Mouse (Mus musculus): Measurements from ENCODE around the gene Rps12-ps3. TPM values are rescaled to one million over a fixed set of nuclear protein-coding genes. Genes with fewer than 3 reads are reported as not detected.

Rps12-ps3 gene
- polyA plus RNA-seq, 1 experiment, result 4,176 TPM

GRCm38 (mm10) chr19:59292183-59292839, 29.8 kb upstream of the Rps12-ps3 start:
- TF ChIP-seq POLR2A (IDR thresholded peaks at IDR 0.05; ENCODE audit: low read depth, low read length) (no peak), CTCF (IDR thresholded peaks at IDR 0.05; ENCODE audit: extremely low read depth, insufficient read depth, insufficient read length, insufficient replicate concordance) (no peak)
- H3K4me1 ChIP-seq (ENCODE audit: control insufficient read depth, insufficient read depth, insufficient read length), result no peaks in the 10 kb centered on the region
- H3K27ac ChIP-seq (ENCODE audit: insufficient read depth, low read length), result no peak overlapping the region
- H3K27me3 ChIP-seq (ENCODE audit: control insufficient read depth, insufficient read depth, low read length), result no peaks in the 10 kb centered on the region
- 90% methylated on average over 5 of the region's 5 CpGs for WGBS
- H3K36me3 ChIP-seq (ENCODE audit: control insufficient read depth, insufficient read depth, low read length), result 0 out of 2 replicates have a peak, but pooled peaks cover 3% of the 10 kb centered on the region
- no peak overlapping the region for H3K4me3 ChIP-seq (ENCODE audit: extremely low read depth, insufficient read depth, insufficient read length)
- DNase-seq (ENCODE audit: low read depth in 1 of 2, low spot score in 2 of 2), result no peak

- Histone ChIP-seq H3K36me3 (ENCODE audit: control insufficient read depth, insufficient read depth, low read length) (peaks cover 6% of the 10 kb centered on the region; the same call in 1 of the 2 replicates), H3K4me3 (ENCODE audit: extremely low read depth, insufficient read depth, insufficient read length) (no peak overlapping the region), H3K27me3 (ENCODE audit: control insufficient read depth, insufficient read depth, low read length) (no peaks in the 10 kb centered on the region), H3K27ac (ENCODE audit: insufficient read depth, low read length) (no peak overlapping the region), H3K4me1 (ENCODE audit: control insufficient read depth, insufficient read depth, insufficient read length) (no peaks in the 10 kb centered on the region)
- TF ChIP-seq POLR2A (IDR thresholded peaks at IDR 0.05; ENCODE audit: low read depth, low read length) (no peak), CTCF (IDR thresholded peaks at IDR 0.05; ENCODE audit: extremely low read depth, insufficient read depth, insufficient read length, insufficient replicate concordance) (no peak)
- DNase-seq (ENCODE audit: low read depth in 1 of 2, low spot score in 2 of 2), result no peak
Measured at GRCm38 (mm10) chr19:59315308-59315707, 6.8 kb upstream of the Rps12-ps3 start.

GRCm38 (mm10) chr19:59316571-59316970, 5.5 kb upstream of the Rps12-ps3 start:
- Histone ChIP-seq H3K27me3 (ENCODE audit: control insufficient read depth, insufficient read depth, low read length) (no peaks in the 10 kb centered on the region), H3K27ac (ENCODE audit: insufficient read depth, low read length) (no peak overlapping the region), H3K4me1 (ENCODE audit: control insufficient read depth, insufficient read depth, insufficient read length) (no peaks in the 10 kb centered on the region), H3K36me3 (ENCODE audit: control insufficient read depth, insufficient read depth, low read length) (peaks cover 5% of the 10 kb centered on the region; the same call in 1 of the 2 replicates), H3K4me3 (ENCODE audit: extremely low read depth, insufficient read depth, insufficient read length) (no peak overlapping the region)
- TF ChIP-seq POLR2A (IDR thresholded peaks at IDR 0.05; ENCODE audit: low read depth, low read length) (no peak), CTCF (IDR thresholded peaks at IDR 0.05; ENCODE audit: extremely low read depth, insufficient read depth, insufficient read length, insufficient replicate concordance) (peak; percentile 11; the same call in 1 of the 2 replicates)
- DNase-seq (ENCODE audit: low read depth in 1 of 2, low spot score in 2 of 2), result peak in 1 of 2 experiments; percentile 6

GRCm38 (mm10) chr19:59330816-59331225, 8.7 kb downstream of the Rps12-ps3 start:
- H3K27me3 ChIP-seq (ENCODE audit: control insufficient read depth, insufficient read depth, low read length), result no peaks in the 10 kb centered on the region
- no peak for DNase-seq (ENCODE audit: low read depth in 1 of 2, low spot score in 2 of 2)
- no peak for TF ChIP-seq POLR2A (IDR thresholded peaks at IDR 0.05; ENCODE audit: low read depth, low read length)
- no peak for TF ChIP-seq CTCF (IDR thresholded peaks at IDR 0.05; ENCODE audit: extremely low read depth, insufficient read depth, insufficient read length, insufficient replicate concordance)
- no peak overlapping the region for H3K4me3 ChIP-seq (ENCODE audit: extremely low read depth, insufficient read depth, insufficient read length)
- no peaks in the 10 kb centered on the region for H3K4me1 ChIP-seq (ENCODE audit: control insufficient read depth, insufficient read depth, insufficient read length)
- H3K36me3 ChIP-seq (ENCODE audit: control insufficient read depth, insufficient read depth, low read length), result peaks cover 4% of the 10 kb centered on the region
- H3K27ac ChIP-seq (ENCODE audit: insufficient read depth, low read length), result no peak overlapping the region

- Histone ChIP-seq H3K4me3 (ENCODE audit: extremely low read depth, insufficient read depth, insufficient read length) (no peak overlapping the region), H3K27me3 (ENCODE audit: control insufficient read depth, insufficient read depth, low read length) (no peaks in the 10 kb centered on the region), H3K36me3 (ENCODE audit: control insufficient read depth, insufficient read depth, low read length) (no peaks in the 10 kb centered on the region), H3K4me1 (ENCODE audit: control insufficient read depth, insufficient read depth, insufficient read length) (peaks cover 2% of the 10 kb centered on the region; the same call in 1 of the 2 replicates), H3K27ac (ENCODE audit: insufficient read depth, low read length) (no peak overlapping the region)
- TF ChIP-seq CTCF (IDR thresholded peaks at IDR 0.05; ENCODE audit: extremely low read depth, insufficient read depth, insufficient read length, insufficient replicate concordance) (no peak), POLR2A (IDR thresholded peaks at IDR 0.05; ENCODE audit: low read depth, low read length) (no peak)
- 86% methylated on average over 1 of the region's 1 CpGs for WGBS
- no peak for DNase-seq (ENCODE audit: low read depth in 1 of 2, low spot score in 2 of 2)
Measured at GRCm38 (mm10) chr19:59336655-59337054, 14.6 kb downstream of the Rps12-ps3 start.

GRCm38 (mm10) chr19:59337872-59338681, 16.0 kb downstream of the Rps12-ps3 start:
- no peaks in the 10 kb centered on the region for H3K27me3 ChIP-seq (ENCODE audit: control insufficient read depth, insufficient read depth, low read length)
- H3K4me1 ChIP-seq (ENCODE audit: control insufficient read depth, insufficient read depth, insufficient read length), result peaks cover 2% of the 10 kb centered on the region; the same call in 1 of the 2 replicates
- DNase-seq (ENCODE audit: low read depth in 1 of 2, low spot score in 2 of 2), result no peak
- TF ChIP-seq POLR2A (IDR thresholded peaks at IDR 0.05; ENCODE audit: low read depth, low read length), result no peak
- no peak for TF ChIP-seq CTCF (IDR thresholded peaks at IDR 0.05; ENCODE audit: extremely low read depth, insufficient read depth, insufficient read length, insufficient replicate concordance)
- no peaks in the 10 kb centered on the region for H3K36me3 ChIP-seq (ENCODE audit: control insufficient read depth, insufficient read depth, low read length)
- H3K4me3 ChIP-seq (ENCODE audit: extremely low read depth, insufficient read depth, insufficient read length), result no peak overlapping the region
- no peak overlapping the region for H3K27ac ChIP-seq (ENCODE audit: insufficient read depth, low read length)
- WGBS, result 86% methylated on average over 3 of the region's 3 CpGs

Measured in spleen, adult 2 months (tissue).